Mouse (Mus musculus): Measurements from ENCODE around the gene Zfp97.
"Not testable (repeated sequence)": the region's sequence is repeated elsewhere in the genome, so short reads cannot be mapped to it uniquely, and the experiment has no call there.

Zfp97 gene

DNA sequence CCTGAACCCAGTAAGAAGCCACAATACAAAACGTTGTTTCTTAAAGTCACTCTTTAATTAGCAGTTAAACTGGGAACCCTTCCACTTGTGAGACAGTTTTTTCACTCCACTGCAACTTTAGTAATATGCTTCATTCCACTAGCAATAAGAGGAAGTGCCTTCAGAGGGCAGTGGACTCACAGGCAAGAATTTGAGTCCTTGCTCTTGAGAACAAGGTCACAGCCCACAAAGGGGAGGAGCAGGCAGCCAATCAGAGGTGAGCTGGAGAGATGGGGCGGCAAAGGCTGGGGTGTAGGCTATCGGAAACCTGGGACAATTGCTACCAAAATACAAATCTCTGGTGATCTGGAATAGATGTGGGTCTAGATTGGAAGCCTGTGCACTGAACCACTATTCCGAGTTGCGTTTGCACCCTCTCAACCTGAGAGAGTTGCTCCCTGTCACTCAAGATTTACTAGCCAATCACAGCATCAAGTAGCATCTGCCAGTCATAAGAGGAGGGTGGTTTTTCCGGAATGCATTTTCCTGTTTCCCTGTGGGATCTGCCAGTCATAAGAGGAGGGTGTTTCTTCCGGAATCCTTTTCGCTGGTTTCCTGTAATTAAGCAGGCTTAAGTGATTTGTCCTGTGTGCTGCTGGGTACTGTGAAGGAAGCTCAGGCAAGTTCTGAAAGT, at the start of gene Zfp97:
TSS of gene Zfp97 (plus strand) at position 586 of the 673 bp plus-strand sequence.
- not testable (repeated sequence) for DNase-seq

DNA sequence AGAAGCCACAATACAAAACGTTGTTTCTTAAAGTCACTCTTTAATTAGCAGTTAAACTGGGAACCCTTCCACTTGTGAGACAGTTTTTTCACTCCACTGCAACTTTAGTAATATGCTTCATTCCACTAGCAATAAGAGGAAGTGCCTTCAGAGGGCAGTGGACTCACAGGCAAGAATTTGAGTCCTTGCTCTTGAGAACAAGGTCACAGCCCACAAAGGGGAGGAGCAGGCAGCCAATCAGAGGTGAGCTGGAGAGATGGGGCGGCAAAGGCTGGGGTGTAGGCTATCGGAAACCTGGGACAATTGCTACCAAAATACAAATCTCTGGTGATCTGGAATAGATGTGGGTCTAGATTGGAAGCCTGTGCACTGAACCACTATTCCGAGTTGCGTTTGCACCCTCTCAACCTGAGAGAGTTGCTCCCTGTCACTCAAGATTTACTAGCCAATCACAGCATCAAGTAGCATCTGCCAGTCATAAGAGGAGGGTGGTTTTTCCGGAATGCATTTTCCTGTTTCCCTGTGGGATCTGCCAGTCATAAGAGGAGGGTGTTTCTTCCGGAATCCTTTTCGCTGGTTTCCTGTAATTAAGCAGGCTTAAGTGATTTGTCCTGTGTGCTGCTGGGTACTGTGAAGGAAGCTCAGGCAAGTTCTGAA, 57.7 kb downstream of the Zfp97 start:
- DNase-seq = not testable (repeated sequence)

DNA sequence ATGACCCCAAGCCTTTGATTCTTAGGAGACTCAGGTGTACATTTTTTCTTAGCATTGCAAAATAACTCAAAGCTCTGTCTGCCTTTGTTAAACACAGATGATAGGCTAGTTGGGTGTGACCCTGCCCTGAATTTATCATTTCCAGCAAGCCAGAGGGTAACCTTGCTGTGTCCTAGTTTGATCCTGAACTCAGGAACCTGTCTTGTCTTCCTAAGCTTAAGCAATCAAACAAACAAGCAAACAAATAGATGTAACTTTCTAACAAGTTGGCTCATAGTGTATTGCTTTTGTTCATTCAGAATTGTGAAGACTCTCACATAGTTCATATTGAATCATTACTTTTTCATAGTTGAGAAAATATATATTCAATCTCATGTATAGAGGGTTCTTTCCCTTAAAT, 73.5 kb downstream of the Zfp97 start:
- not testable (repeated sequence) for DNase-seq

DNA sequence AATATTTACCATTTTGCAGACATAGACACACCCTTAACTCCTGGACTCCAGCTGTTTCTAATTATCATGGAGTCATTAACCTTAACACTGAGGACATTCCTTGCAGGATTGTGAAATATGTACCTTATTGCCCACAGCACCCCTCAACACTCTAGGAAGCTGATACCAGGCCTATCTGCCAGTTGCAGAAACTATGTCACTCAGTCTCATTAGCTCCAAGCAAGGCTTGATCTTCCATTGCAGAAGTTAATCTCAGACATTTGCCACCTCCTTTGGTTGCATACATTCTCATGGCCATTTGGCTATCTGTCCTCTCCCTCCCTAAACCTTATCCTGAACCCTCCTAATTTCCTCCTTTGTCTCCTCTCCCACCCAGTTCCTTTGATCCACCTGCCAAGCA, 74.0 kb downstream of the Zfp97 start:
- no peak for DNase-seq

DNA sequence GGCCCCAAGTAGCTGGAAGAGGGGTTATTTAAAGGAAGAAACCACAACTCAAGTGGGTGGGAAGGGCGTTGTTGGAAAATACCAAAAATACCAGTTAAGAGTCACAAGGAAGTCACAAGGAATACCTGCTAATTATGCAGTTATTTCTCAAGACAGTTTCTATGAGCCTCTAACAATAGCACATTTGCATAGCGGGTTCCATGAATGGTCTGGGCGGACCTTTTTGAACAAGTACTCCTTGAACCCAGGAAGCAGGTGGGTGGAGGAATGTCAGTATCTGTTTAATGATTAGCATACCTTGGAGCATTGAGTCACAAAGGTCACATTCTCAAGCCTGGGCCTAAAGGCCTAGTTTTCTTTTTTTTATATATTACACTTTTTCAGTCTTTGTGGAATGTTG, 74.9 kb downstream of the Zfp97 start:
- not testable (repeated sequence) for DNase-seq

Measured in kidney, postnatal 14 days (tissue).